Mouse (Mus musculus) spleen, adult 2 months (tissue): ENCODE data around the gene Insc.

Experiments used
- CTCF ChIP-seq: fragments of 200-500 bp; IDR thresholded peaks from 2 replicates; pipeline ENCODE4 v1.5.1; 2011; ENCODE audit warnings: mild to moderate bottlenecking, inconsistent platforms; ENCODE audit not compliant: insufficient read depth, insufficient read length, insufficient replicate concordance; ENCODE audit errors: extremely low read depth
- POLR2A ChIP-seq: fragments of 200-500 bp; IDR thresholded peaks from 2 replicates; pipeline ENCODE4 v1.6.1; 2011; ENCODE audit warnings: low read depth, low read length, inconsistent platforms

DNA sequence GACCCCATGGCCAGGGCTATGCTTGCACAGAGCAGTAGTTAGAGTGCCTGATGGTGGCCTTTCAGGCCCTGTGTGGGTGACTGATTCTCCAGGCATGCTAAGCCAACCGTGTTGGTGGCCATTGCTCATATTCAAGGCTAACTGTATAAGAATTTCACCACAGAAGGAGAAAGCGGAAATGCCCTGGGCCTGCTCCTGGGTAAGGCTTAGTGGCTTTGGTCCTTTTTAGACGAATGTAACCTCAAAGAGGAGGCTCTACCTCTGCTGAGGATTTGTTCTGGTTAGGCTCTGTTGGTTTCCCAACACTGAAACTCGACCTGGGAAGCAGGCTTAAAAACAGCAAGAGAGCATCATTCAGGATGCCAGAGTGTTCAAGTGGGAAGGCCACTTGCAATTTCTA is 4.7 kb downstream of the Insc start:
- TF ChIP-seq CTCF: no peak
- no peak for TF ChIP-seq POLR2A
